Mouse (Mus musculus): ENCODE results near the gene Gtpbp1.
A peak's percentile ranks its signal among the peaks of the same experiment; 100 is the strongest.

Gtpbp1 gene

GRCm38 (mm10) chr15:79755977-79756625, 65.5 kb downstream of the Gtpbp1 start:
- no peak for DNase-seq

- no peak for DNase-seq
These were observed 66.5 kb downstream of the Gtpbp1 start for GRCm38 (mm10) chr15:79757118-79757517.

- no peak for DNase-seq
These were observed 70.3 kb downstream of the Gtpbp1 start for GRCm38 (mm10) chr15:79760956-79761355.

DNA sequence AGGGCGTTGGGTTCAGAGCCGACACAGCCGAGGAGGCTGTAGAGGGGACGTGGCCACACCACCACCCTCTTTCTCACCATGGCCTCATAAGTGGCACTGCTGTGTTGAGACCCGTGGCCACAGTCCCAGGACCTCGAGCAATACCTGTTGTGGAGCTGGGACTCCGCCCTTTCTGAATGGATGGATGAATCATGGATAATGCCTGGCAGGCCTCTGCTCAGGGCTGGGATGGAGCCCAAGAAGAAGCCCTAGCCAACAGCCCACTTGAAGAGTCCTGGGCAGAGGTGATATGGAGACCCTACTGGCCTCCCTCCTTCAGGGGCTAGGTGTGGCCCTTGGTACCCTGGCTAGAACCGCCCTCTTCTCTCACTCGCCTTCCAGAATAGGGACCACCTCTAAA, 72.4 kb downstream of the Gtpbp1 start:
- DNase-seq = no peak

GRCm38 (mm10) chr15:79763601-79764246, 73.1 kb downstream of the Gtpbp1 start:
- DNase-seq = no peak

DNA sequence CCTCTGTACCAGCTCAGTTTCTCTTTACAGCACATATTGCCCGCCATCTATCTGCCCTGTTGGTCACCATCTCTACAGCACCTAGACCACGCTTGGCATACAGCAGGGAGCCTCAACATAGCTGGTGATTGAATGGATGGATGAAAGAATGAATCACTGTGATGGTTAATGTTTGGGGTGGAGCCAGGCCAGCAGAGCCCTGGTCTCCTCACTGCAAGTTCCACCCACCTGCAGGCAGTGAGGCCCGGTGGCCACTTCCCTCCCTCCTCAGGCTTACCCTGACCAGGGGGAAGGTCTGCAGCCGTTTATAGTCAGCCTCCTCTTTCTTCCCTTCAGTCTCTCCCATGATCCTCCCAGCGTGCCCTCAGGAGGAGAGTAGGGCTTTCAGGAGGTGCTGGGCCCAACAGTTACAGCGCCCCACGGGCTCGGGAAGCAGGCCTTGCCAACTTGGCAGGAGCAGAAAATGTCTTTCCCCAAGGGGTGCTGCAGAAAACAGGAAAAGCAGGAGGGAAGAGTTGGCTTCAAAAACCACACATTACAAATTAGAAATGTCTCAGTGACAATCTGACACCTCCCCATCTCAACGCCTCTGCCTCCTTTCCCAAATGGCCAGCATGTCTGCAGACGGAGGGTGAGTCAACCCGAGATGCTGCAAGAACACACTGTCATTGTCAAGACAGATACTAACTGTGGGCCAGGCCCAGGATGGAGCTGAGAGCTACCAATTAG, 74.1 kb downstream of the Gtpbp1 start:
- no peak for DNase-seq

DNA sequence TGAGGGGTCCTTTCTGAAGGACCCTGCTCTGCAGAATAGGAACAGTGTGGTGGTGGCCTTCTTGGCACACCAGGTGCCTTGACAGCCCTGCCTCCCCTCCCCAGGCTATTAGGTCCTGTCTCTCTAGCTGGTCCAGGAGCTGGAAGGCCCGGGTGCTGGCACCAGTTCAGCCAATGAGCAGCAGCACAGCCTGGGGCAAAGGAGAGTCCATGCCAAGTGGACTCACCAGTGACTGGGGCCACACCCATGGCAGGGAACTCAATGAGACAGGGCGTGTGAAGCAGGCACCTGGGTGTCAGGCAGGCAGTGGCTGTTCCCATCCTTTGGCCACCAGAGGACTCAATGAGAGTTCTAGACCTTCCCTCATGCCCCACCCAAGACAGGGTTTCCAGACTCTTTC, 74.7 kb downstream of the Gtpbp1 start:
- peak; percentile 43 to 47 for DNase-seq

- DNase-seq = peak; percentile 50 to 55
These were observed 75.5 kb downstream of the Gtpbp1 start for GRCm38 (mm10) chr15:79766168-79766567.

DNA sequence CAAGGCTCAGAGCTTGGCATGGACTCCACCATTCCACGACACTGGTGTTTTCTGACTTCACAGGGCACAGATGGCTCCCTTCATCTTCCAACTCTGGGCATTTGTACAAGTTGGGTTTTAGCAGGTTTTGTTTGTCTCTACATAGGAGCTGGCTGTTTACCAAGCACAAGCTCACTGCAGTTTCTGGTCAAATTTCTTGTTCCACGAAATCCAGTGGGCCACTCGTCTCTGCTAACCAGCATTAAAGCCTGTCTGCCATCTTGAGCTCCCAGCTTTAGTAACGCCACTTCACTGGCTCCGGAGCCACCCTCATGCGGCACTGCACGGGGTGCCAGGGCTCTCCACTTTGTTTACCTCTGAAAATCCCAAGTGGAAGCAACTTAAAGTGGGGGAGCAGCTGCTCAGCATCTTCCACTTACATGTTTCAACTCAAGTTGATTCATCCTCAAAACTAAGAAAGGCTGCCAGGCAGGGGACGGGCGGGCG, 76.0 kb downstream of the Gtpbp1 start:
- peak in 1 of 2 experiments; percentile 30 for DNase-seq

DNA sequence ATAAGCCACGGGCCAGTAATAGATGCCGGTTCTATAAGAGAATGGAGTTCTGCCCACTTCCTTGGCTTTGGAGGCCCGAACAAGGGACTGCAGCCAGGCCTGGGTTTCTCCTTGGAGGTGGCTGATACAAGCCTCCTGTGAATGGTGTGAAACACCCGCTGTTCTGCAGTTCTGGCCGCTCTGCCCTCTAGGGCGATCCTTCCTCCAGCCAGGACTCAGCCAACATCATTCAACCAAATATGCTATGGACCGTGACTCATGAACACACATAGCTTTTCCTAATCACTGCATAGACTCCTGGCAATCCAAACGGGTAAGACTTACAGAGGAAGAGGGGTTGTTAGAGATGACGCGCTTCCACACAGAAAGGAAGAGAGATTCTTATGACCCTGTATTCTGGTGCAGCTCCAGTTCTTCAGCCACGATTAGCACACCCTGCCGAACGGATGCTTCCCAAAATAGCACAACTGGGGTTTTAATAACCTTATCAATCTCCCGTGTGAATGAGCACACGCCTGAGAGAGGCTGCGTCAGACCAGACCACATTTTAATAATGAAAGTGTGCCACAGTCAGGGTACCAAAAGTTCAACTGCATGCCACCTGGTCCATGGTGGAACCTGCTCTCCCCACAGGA, 76.8 kb downstream of the Gtpbp1 start:
- no peak for DNase-seq

DNA sequence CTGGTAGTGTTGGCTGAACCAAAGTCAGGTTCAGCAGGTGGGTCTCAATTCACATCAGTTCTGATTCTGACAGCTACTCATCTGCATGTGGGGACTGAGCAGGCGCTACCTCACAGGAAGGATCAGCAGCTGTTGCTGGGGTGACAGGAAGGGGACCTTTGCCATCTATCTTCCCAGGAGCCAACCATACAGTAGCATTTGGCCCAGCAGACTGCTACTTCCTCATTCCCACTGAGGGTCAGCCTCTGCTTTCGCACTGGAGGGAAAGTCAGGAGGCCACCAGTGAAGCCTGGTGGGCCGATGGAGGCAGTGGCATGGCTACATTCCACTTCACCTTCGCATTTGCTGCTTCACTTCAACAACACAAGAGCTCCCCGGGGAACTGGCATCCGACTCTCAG, 77.7 kb downstream of the Gtpbp1 start:
- no peak for DNase-seq

- DNase-seq = no peak
These were observed 80.1 kb downstream of the Gtpbp1 start for GRCm38 (mm10) chr15:79770629-79771240.
